Mouse (Mus musculus) thymus, postnatal 0 days (tissue): ENCODE results near the gene Pard3b. TPM values are rescaled to one million over a fixed set of nuclear protein-coding genes. Genes with fewer than 3 reads are reported as not detected.

Experiments used
- DNase-seq: peaks from one replicate; pipeline ENCODE4 v3.0.0-alpha.2; 2015; ENCODE audit warnings: low spot score
- polyA plus RNA-seq: library from polyadenylated mRNA; unstranded; fragments of >200 nt; fragmentation: Nextera tagmentation; extraction: Ambion mirVana; gene quantifications from 2 replicates; pipeline ENCODE4 v1.2.1, GENCODE M21; 2015

Gene Pard3b
- polyA plus RNA-seq, 1 experiment from 2014 or later: 3.7 TPM

DNA sequence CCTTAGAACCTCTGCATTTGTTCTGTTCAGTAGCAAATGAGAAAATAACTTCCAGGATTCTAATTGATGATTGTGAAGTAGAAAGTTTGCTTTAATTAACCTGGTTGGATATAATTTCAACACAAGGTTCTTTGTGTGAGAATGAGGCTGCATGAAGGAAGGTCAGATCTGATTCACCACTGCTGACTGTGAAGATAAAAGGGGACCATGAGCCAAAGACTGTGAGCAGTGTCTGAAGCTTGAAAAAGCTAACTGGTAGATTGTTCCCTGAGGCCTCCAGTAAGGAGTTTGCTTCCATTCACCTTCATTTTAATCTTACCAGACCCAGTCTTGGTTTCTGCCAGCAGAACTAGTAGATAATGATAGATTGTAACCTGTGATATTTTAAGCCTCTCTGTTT, 108.9 kb downstream of the Pard3b start:
- DNase-seq: no peak

- no peak for DNase-seq
These were observed 112.4 kb downstream of the Pard3b start for GRCm38 (mm10) chr1:61751008-61751407.

DNA sequence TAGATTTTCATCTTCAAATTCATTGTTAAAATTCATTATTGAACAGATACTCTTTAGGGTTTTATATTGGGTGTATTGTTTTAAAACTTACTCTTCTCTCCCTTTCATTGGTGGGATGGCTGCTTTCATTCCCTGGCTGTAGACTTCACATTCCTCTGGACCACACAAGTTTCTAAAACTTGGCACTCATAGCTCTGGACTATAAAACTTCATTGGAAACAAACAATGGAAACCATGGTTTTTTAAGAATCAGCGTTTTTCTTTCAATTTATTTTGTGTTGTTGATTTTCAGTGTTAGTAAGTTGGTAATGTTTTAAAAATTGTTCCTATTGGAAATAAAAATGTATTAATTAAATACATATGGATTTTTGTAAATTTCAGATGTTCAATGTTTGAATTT, 118.1 kb downstream of the Pard3b start:
- no peak for DNase-seq

DNA sequence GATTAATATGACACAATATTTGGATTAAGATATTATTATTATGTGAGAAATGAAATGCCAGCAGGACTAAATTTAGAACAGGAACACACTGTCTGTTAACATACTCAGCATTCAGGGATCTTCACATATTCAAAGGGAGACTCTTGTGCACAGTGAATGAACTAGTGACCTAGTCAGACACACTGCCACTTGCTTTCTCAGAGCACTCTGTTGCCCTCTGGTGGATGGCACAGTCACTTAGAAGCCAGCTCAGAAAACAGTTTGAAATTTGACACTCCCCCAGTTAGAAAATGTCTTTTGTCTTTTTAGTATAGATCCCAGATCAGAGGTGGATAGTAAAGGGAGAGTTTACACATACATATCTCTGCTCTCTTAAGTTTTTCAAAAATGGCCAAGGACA, 132.6 kb downstream of the Pard3b start:
- DNase-seq: peak; percentile 40

- DNase-seq: no peak
These were observed 140.1 kb downstream of the Pard3b start for GRCm38 (mm10) chr1:61778731-61779130.

DNA sequence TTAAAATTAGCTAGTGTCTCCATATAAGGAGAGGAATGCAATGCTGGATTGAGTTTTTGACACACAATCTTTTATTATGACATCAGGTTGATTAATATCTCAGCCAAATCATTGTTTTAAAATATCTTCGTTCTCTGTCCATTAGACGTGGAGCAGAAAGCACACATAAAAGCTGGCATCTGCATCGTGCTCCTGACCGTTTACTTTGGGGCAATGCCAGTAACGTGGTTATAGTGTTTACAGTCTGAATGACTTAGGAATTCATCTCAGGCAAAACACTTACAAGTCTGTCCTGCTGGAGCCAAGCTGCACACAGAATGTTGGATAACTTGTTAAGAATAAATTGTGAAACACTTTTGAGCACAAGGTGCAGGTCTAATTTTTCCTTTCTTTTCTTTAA, 141.3 kb downstream of the Pard3b start:
- DNase-seq: no peak

DNA sequence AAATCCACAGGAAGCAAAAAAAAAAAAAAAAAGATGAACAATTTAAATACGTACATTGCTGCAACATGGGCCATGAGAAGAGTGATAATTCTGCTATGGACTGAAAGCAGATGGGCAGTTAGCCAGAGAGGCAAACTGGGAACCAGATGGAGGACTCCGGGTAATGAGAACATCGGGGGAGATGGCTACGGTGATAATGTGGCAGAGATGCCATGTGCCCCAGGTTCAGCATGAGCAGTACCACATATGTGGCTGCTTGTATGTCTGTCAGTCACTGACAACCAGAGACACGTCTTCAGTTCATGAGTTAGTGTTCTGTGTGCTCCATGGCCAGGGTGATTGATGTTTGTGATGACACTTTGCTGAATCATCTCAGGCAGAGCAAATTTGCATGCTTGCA, 157.7 kb downstream of the Pard3b start:
- no peak for DNase-seq

DNA sequence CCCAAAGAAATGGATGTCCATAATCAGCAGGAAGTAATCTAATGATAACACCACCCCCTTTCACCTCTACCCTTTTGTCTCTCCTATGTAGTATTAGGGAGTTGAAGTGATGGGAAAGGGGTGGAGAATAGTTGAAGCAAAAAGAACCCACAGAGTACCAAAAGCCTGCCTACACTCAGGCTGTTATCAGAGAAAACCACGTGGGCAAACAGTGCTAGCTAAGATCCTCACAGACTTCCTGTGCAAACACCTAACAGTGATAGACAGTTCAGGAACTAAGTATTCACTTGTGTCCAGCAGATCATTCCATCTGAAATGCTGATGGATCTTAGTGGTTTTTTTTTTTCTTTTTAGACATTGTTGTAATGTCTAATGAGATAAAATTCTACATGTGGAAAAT, 181.6 kb downstream of the Pard3b start:
- DNase-seq: no peak

GRCm38 (mm10) chr1:61825560-61826191, 187.1 kb downstream of the Pard3b start:
- no peak for DNase-seq

GRCm38 (mm10) chr1:61837006-61837544, 198.5 kb downstream of the Pard3b start:
- DNase-seq: no peak

DNA sequence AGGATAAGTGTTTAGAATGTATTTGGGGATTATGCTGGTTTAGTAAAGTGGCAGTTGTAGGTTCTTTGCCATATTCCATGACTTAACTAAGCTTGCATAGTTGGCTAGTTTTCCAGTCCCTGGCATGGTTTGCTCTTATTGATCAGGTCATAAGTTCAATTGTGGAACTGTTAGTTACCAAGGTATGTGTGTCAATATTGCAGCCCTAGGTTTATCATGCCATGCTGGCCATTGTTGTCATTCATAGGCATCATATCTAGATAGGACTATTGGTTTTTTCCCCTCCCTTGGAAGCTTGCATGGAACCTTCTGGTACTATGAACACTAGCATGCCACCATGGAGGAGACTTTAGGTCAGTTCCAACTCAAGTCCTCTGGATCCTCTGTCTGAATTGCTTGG, 208.0 kb downstream of the Pard3b start:
- DNase-seq: no peak

DNA sequence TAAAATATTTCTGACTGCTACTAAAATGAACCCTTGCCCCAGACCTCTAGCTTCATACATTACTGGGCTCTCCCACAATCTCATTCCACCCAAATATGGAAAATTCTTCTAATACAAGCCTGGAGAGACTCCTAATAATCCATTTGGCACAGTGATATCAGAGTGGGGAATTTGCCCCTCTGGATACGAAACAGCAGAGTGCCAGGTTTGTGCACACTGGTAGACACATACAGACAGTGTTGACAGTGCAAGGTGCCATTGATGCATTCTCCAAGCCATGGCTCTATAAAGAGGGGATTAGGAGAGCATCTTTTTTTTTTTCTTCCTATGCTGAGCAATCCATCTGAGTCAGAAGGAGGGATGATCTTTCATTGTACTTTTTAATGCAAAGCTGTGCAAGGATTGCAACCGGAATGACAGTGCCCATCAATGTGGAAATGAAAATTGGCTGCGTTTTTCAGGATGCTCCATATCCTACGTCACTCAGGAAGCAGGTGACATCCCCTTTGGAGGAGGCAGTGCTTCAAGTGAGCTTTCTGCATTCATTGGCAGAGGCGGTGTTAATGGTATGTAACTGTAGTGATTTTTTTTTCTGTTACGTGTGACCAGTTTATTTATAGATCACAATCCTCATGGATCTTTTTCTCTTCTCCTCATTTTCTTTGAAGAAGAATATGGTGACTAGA, 210.5 kb downstream of the Pard3b start:
- DNase-seq: no peak

GRCm38 (mm10) chr1:61850471-61850870, 211.8 kb downstream of the Pard3b start:
- no peak for DNase-seq

- no peak for DNase-seq
These were observed 212.6 kb downstream of the Pard3b start for GRCm38 (mm10) chr1:61851176-61851575.

DNA sequence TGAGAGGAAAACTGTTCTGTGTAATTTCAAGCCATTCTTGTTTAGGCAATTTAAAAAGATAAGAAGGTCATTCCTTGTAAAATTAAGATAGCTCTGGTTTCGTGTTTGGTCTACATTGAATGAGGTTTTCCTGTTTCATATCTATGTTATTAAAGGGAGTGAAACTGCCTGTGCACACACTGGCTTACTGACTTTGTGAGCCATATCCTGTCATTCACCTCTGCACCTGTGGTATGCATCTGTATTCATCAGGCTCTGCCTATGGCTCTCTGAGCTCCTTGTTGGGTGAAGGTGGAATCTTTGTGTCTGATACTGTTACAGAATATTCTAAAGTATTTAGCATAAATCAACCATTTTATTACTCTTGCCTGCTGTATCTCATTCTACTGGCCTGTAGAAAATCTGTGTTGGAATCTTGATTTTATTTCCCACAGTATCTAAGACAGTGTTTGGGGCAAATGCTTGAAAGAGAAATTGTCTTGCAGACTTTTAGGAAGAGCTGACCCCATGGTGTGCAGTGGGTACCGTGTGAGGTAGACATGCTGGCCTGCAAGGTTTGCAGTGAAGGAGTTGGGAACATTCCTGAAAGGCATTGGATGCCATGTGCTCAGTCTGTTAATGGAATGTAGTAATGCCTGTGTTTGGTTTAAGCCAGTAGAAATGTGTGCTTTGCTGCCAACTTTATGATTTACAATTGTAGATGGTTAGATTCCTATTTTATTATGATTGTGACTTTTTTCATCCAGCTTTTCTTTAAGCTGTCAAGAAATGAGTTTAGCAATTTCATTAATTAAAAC, 228.9 kb downstream of the Pard3b start:
- DNase-seq: no peak

GRCm38 (mm10) chr1:61874875-61875274, 236.3 kb downstream of the Pard3b start:
- DNase-seq: no peak

DNA sequence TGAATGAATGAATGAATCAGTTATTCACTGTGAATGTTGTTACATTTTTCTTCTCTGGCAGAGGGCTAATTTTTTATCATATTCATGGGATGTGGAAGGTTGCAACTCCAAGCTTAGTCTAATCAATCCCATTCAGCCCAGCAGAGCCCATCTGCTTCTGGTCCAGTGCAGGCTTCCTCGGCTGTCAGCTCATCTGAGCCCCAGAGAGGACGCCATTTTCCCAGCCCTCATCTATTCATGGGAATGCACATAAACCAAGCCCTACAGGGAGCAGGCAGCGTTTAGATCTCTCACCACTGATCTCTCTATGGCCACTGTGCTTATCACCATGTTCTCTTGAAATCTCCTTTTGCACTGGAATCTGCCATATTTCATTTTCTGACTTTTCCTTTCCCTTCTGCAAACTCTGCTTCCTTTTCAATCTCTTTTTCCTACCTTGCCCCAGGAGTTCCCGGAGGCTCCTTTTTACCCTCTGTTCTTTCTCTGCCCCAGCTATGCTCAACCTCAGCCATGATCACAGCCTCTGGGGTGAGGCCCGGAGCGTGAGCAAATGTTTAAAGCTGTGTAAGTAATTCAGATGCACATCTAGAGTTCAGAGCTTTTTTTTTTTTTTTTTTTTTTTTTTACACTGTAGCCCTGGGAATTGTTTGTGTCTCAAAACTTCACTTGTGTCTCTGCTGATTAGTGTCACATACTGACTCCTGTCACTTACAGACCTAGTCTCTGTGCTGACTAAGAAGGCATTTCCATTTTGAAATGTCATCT, 241.3 kb downstream of the Pard3b start:
- no peak for DNase-seq

DNA sequence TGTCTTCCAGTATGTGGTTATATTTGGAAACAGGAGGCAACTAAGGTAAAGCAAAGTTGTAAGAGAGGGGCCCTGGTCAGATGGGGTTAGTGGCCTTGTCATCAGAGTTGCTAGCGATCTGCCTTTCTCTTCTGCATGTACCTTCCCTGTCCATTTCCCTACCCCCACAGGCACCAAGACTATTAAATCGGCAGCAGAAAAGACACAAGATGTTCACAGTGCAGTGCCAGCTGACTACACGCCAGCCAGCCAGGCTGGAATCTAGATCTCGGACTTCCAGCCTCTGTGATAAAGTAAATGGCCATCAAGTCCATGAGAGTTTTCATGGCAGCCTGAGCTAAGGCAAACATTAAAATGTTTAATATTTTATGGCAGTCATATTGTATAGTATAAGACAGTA, 257.4 kb downstream of the Pard3b start:
- DNase-seq: no peak

DNA sequence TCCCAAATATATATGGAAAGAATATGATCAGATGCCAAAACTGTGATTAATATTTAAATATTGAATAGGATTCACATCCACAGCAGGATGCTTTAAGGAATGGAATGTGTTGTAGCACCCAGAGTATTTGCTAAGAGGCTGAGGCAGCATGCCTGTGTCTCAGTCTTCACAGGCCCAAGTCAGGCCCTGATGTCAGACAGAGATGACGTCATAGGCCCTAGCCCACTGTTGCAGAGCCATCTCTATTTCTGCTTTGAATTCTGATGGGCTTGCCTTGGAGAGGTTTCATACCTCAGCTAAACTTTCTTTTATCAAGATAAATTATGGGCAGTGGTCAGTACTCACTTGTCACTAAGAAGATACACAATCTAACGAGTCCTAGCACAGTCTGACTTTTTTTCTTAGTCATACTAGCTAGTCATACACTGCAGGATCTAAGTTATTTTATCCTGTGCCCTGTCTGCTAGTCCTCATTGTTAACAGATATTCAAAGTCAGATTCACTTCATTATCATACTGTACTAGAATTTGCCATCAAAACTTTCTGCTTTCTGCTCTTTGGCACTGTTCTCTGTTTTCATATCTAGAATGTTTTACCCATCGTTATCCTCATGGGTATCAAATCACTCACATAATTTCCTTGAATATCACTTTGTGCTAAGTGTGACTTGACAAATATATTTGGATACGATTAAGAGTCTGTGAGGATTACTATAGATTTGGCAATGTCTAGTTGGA, 264.8 kb downstream of the Pard3b start:
- no peak for DNase-seq

GRCm38 (mm10) chr1:61904036-61904435, 265.4 kb downstream of the Pard3b start:
- DNase-seq: no peak

DNA sequence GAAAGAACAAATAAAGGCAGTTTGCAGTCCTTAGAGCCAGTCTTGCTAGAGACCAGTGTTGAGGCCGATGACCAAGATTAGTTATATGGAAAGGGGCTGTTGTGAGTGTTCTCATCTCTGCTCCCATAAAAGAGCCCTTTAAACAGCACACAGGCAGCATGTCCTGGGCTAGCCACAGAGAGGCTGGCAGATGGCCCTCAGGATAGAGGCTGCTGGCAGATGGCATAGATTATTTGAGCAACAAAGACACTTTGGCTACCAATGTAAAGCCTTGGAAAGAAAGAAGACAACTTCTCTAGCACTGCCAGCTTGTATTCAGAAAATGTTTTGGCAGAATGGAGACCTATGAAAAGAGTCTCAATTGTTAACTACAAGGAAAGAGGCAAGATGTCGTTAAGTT, 274.3 kb downstream of the Pard3b start:
- DNase-seq: no peak
